Mouse (Mus musculus) T-cell, adult 2 months (primary cell): ENCODE results near the gene Ptpn13.

Source experiments
- DNase-seq: peaks from one replicate; pipeline ENCODE4 v3.0.0; 2022; ENCODE audit warnings: low spot score

Gene Ptpn13

GRCm38 (mm10) chr5:103424678-103425319, at the start of gene Ptpn13:
Gene Ptpn13 (plus strand): TSS chr5:103425192.
- peak; percentile 76 for DNase-seq

DNA sequence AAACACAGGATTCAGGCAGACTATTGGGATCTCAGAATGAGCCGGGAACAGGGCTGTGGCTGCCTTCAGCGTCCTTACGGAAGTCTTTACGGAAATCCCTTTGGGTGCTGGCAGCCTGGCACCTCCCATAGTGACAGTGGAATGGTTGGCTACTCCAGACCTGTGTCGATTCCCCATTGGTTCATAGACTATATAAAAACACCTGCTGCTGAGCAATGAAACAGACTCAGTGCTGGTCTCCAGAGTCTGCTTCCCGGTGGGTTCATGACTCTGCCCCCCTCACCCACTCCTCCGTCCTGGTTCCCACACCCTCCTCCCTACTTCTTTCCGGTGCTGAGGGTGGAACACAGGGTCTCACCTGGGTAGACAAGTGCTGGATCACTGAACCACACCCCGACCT, 49.8 kb upstream of the Ptpn13 start:
- no peak for DNase-seq

GRCm38 (mm10) chr5:103376354-103377295, 48.4 kb upstream of the Ptpn13 start:
- peak; percentile 49 for DNase-seq

DNA sequence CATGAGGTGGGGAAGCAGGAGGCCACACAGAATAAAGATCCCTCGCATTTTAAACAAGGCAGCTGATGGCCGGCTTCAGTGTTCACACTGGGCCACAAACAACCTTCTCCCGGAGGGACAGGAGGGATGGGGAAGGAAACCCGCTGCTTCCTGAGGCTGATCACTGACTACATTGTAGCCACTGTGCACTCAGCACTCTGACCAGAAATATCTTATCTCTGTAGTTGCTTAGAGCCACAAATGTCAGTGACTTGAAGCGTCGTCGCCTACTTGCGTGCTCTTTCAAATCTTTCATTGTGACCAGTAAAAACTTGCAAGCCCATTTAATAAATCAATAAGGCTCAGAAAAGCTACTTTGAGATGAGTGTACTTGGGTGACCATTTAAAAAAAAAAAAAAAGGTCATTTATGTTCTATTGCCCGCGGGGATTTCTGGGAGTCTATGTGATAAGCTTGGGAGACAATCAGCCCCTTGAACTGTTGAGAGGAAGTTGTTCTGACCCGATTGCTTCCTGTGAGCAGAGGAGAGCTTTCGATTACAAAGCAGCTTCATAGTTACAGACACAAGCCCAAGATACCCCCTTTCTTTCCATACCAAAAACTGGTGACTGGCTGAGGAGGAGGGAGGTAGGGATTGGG, 47.4 kb upstream of the Ptpn13 start:
- no peak for DNase-seq

- DNase-seq = no peak
Measured at GRCm38 (mm10) chr5:103380785-103381527, 44.0 kb upstream of the Ptpn13 start.

DNA sequence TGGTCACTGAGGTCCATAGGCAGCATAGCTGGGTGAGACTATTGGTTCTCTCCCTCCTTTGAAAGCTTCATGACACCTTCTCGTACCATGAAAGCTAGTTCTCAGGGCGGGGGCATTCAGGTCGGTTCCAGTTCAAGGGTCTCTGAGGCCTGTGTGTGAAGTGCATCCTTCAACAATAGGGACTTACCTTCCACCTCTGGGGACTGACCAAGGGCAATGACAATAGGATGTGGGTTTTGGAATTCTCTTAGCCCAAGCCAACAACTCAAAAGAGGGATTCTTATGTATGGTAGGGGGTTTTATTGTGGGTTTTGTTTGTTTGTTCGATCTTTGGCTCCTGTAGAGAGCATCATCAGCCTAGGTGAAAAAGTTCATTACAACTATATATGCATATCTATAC, 42.0 kb upstream of the Ptpn13 start:
- no peak for DNase-seq

DNA sequence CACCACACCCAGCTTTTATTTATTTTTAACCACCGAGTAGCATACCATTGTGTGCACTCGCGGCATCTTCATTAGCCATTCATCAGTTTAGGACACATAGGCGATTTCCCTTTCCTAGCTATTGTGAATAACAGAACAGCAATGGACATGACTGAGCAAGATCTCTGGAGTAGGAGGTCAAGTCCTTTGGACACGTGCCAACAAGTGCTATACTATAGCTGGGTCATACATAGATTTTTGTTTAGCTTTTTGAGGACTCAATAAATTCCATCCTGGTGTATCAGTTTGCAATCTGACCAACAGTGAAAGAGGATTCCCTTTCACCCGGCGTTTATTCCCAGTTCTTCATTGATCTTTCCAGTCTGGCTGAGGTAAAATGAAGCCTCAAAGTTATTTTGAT, 41.0 kb upstream of the Ptpn13 start:
- DNase-seq = no peak

DNA sequence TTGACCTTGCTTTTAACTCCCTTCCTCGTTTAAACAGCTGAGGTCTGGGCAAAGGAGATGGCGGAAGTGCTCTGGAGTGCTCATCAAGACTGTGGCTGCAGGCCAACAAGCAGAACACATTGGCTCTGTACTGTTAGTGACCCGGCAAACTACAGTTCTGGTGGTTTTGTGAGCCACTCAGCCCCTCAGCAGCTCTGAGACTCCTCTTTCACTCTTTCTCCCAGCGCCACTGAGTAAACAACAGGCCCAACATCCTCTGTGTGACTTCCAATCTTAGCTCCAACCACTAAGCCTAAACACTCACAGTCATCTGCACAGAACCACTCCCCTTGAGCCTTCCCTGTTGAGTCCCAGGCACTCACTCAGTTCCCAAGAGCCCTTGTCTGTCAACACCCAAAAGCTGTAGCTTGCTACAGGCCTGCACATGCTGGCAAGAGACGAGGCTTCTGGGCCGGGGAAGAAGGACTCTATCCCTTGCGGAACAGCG, 37.4 kb upstream of the Ptpn13 start:
- DNase-seq = no peak

DNA sequence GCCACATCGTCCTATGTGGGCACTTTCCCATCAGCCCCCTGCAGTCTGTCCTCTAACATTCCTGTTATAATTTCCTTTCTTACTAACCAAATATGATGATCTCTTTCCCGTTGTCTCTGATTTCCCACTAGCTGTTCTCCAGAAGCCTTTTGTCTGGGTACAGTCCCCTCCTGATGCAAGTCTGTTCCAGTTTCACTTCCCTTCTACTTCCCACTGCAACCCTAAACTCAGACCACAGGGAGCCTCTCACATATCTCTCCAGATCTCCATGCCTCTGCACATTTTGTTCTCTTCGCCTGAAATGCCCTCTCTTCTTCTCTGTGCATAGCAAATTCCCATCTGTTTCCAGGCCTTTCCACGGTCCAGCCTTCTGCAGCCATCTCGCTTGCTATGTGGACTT, 35.6 kb upstream of the Ptpn13 start:
- no peak for DNase-seq

GRCm38 (mm10) chr5:103393220-103393619, 31.8 kb upstream of the Ptpn13 start:
- no peak for DNase-seq

- no peak for DNase-seq
Measured at GRCm38 (mm10) chr5:103393752-103394151, 31.2 kb upstream of the Ptpn13 start.

- no peak for DNase-seq
Measured at GRCm38 (mm10) chr5:103395683-103396082, 29.3 kb upstream of the Ptpn13 start.

GRCm38 (mm10) chr5:103397429-103397828, 27.6 kb upstream of the Ptpn13 start:
- no peak for DNase-seq

DNA sequence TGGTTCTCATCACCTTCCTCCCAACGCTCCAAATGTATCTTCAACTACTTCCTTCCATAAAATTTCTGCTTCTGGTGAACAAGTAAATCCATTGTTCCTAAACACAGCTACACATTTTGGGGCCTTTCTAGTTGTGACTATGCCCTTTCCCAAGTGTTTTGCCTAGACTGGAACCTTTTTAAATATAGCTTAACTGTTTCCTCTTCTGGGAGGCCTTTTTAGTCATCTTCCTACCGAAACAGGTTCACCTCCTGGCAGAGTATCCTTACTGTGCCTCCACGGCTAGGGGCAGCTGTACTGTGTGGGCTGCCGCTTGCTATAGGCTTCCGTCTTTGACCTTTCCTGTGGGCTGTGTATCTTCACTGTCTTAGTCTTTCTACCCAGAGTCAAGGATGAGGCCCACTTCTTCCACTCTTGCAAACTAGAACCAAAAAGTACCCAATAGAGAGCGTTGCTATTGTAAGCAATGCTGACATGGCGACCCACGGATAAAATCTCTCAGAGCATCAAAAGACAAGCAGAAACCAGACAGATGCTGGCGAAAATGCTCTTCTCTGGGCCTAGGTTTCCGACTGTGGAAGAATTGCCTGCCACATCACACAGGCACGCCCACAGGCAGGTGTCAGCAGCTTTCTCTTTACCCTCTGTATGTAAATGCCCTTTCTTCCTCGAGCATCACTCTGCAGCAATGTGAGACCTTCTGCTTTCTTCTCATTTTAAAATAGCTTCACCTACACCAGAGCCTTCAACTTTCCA, 20.6 kb upstream of the Ptpn13 start:
- peak; percentile 12 for DNase-seq

DNA sequence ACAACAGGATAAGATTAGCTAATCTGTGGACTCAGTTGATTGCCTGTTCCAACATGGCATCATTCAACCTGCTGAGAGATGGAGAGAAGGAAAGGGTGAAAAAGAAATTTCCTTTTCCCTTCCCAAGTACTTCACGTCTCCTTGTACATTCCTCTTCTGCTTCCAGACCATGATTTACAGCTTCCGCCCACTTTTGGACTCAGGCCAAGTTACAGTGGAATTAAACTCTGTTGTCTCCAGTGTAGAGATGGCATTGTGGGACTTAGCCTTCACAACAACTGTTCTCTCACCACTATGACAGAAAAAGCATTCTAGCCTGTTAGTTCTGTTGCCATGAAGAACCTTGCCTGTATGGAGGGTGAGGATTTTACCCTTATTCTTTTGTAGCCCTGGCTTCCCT, 19.1 kb upstream of the Ptpn13 start:
- no peak for DNase-seq

- DNase-seq = no peak
Measured at GRCm38 (mm10) chr5:103412020-103412747, 12.8 kb upstream of the Ptpn13 start.

DNA sequence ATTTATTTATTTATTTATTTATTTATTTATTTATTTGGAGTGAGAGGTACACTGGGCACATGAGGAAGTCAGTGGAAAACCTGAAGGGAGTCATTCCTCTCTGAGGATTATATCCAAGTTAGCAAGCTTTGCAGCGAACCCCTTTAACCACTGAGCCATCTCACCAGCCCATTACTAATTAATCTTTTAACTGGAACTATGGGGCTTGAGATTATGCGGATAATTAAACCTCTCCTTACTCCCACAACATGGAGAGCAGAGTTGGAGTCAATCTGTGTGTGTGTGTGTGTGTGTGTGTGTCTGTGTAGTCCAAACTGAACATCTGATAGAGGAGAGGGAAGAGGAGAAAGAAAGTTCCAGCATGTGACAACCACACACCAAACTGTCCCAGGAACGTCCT, 10.4 kb upstream of the Ptpn13 start:
- no peak for DNase-seq

GRCm38 (mm10) chr5:103418009-103418408, 7.0 kb upstream of the Ptpn13 start:
- no peak for DNase-seq

DNA sequence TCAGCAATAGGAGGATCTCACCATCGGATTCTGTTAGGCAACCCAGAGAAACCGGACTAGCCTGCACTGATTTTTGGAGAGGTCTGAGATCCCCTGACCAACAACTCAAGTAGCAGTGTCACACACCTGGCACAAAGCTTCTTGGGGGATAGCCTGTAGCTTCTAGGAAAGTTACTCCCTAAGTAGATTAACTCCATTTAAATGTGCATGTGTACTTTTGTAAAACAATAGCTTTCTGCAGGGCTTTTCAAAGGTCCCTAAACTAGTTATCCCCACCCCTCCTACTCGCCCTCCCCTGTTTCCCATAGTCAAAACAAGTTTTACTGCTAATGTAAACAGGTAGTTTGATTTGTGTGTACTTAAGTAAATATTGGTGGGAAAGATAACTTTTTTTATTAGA, 6.1 kb upstream of the Ptpn13 start:
- no peak for DNase-seq

DNA sequence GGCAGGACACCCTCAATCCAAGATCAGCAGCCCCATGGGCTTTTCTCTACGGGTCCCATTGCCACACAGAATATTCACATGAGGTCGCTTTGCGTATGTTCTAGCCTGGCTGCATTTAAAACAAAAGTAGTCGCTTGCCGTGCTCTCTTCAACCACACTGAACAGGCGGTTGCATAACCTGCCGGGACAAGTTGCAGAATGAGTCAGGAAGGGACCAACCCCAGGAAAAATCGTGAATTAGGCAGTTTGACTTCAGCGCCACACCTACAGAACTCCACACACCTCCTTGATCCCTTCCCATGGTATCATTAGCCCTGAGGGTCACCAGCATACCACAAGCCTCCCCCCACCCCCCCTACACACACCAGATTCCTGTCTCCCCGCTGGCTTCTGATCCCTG, 4.4 kb upstream of the Ptpn13 start:
- DNase-seq = no peak

- no peak for DNase-seq
Measured at GRCm38 (mm10) chr5:103422609-103423008, 2.4 kb upstream of the Ptpn13 start.
